Mouse (Mus musculus): ENCODE data around the gene Zfp780b. TPM values are rescaled to one million over a fixed set of nuclear protein-coding genes. Genes with fewer than 3 reads are reported as not detected.

Zfp780b gene
- polyA plus RNA-seq (2014; fragmentation: Illumina TruSeq; extraction: RNeasy Lipid Tissue Mini Kit (QIAGEN cat#74804); ENCODE audit: low read depth, low replicate concordance): 8.6 TPM

DNA sequence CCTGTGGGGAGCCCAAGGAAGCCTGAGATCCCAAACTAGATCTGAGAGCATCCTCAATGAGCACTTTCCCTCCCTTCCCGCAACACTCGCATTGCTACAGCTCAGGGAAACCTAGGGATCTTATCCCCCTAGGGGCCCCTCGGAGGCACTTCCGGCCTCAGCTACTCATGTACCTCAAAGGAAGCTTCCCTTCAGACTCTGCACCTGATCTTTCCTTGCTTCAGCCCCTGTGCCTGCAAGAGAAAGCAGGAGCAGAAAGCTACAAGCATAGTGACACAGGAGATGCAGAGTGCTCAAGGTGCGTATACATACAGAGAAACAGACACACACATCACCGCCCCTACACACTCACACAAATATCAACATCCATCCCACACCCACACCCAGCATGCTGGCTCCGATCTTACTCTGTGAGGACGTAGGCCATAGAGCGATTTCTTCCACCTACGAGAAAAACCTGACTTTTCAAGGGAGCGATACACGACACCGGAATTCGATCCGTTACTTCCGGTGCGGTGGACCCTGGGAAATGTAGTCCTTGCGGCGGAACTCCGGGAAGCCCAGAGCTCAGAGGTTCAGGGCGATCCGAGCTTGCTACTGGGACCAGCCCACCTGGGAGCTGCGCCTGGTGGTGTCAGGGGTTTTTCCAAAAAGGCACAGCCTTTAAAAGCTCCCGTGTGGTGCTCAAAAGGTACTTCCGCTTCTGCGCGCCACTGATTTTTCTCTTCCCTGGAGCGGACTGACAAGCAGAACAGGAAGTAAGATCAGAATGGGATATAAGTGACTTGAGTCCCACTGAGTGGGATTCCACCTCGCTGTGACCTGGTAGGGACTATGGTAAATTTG lies at the start of gene Zfp780b:
Zfp780b (minus strand) TSS at position 489 of the 846 bp plus-strand sequence.

GRCm38 (mm10) chr7:28013549-28014444 lies 34.8 kb upstream of the Zfp780b start, which contains the start of gene Zfp850:
TSS of gene Zfp850 (minus strand) at chr7:28014115.

GRCm38 (mm10) chr7:27928818-27929695 lies 49.9 kb downstream of the Zfp780b start, which contains the start of gene Zfp974:
TSS of gene Zfp974 (minus strand) at chr7:27929460.

Other genes with a start within 250 kb of the Zfp780b start
- gene Zfp60, start 247.8 kb downstream of the Zfp780b start, polyA plus RNA-seq (2014; fragmentation: Illumina TruSeq; extraction: RNeasy Lipid Tissue Mini Kit (QIAGEN cat#74804); ENCODE audit: low read depth, low replicate concordance): 8.8 TPM
- 4.6 TPM for gene Zfp626, start 172.0 kb downstream of the Zfp780b start, polyA plus RNA-seq (2014; fragmentation: Illumina TruSeq; extraction: RNeasy Lipid Tissue Mini Kit (QIAGEN cat#74804); ENCODE audit: low read depth, low replicate concordance)
- gene Zfp59, start 140.6 kb downstream of the Zfp780b start, polyA plus RNA-seq (2014; fragmentation: Illumina TruSeq; extraction: RNeasy Lipid Tissue Mini Kit (QIAGEN cat#74804); ENCODE audit: low read depth, low replicate concordance): 4.3 TPM
- gene Zfp607a, start 121.6 kb downstream of the Zfp780b start, polyA plus RNA-seq (2014; fragmentation: Illumina TruSeq; extraction: RNeasy Lipid Tissue Mini Kit (QIAGEN cat#74804); ENCODE audit: low read depth, low replicate concordance): 2.3 TPM
- gene Zfp974, start 49.7 kb downstream of the Zfp780b start, polyA plus RNA-seq (2014; fragmentation: Illumina TruSeq; extraction: RNeasy Lipid Tissue Mini Kit (QIAGEN cat#74804); ENCODE audit: low read depth, low replicate concordance): 4.2 TPM
- 0.42 TPM for gene Zfp850, start 34.9 kb upstream of the Zfp780b start, polyA plus RNA-seq (2014; fragmentation: Illumina TruSeq; extraction: RNeasy Lipid Tissue Mini Kit (QIAGEN cat#74804); ENCODE audit: low read depth, low replicate concordance)
- 44.3 TPM for gene Psmc4, start 70.9 kb upstream of the Zfp780b start, polyA plus RNA-seq (2014; fragmentation: Illumina TruSeq; extraction: RNeasy Lipid Tissue Mini Kit (QIAGEN cat#74804); ENCODE audit: low read depth, low replicate concordance)
- not detected for gene Fcgbp, start 92.1 kb upstream of the Zfp780b start, polyA plus RNA-seq (2014; fragmentation: Illumina TruSeq; extraction: RNeasy Lipid Tissue Mini Kit (QIAGEN cat#74804); ENCODE audit: low read depth, low replicate concordance)
- gene 9530053A07Rik, start 150.3 kb upstream of the Zfp780b start, polyA plus RNA-seq (2014; fragmentation: Illumina TruSeq; extraction: RNeasy Lipid Tissue Mini Kit (QIAGEN cat#74804); ENCODE audit: low read depth, low replicate concordance): not detected
- gene Fbl, start 190.5 kb upstream of the Zfp780b start, polyA plus RNA-seq (2014; fragmentation: Illumina TruSeq; extraction: RNeasy Lipid Tissue Mini Kit (QIAGEN cat#74804); ENCODE audit: low read depth, low replicate concordance): 11.6 TPM
- gene Dyrk1b, start 200.3 kb upstream of the Zfp780b start, polyA plus RNA-seq (2014; fragmentation: Illumina TruSeq; extraction: RNeasy Lipid Tissue Mini Kit (QIAGEN cat#74804); ENCODE audit: low read depth, low replicate concordance): 0.37 TPM